Mouse (Mus musculus) MEL (cell line): ENCODE results near the gene Nsl1. TPM values are rescaled to one million over a fixed set of nuclear protein-coding genes. Genes with fewer than 3 reads are reported as not detected.
A peak's percentile ranks its signal among the peaks of the same experiment; 100 is the strongest.

ENCODE experiments used
- DNase-seq: peaks from one replicate; pipeline ENCODE4 v3.0.0; 2011; ENCODE audit warnings: low read depth, low spot score
- H3K27ac ChIP-seq: 2 replicates; pipeline ENCODE4 v1.5.1; 2012; ENCODE audit warnings: low read depth, mild to moderate bottlenecking, control low read depth, low read length, moderate library complexity; ENCODE audit not compliant: control insufficient read depth
- H3K27me3 ChIP-seq, 2 experiments: fragments of 150-350 bp in 1 of 2; sonication (generic) in 1 of 2; 2 replicates each; pipeline ENCODE4 v1.6.1; 2012; ENCODE audit warnings: low read length in 2 of 2, mild to moderate bottlenecking in 2 of 2, improper control_type of control experiment in 1 of 2, moderate library complexity in 1 of 2; ENCODE audit not compliant: insufficient read depth in 2 of 2, control insufficient read depth in 1 of 2
- H3K36me3 ChIP-seq, 2 experiments: 2 replicates each; pipeline ENCODE4 v1.6.1; 2012 to 2014; ENCODE audit warnings: low read length in 2 of 2, improper control_type of control experiment in 1 of 2, inconsistent platforms in 1 of 2, mild to moderate bottlenecking in 1 of 2; ENCODE audit not compliant: insufficient read depth in 2 of 2, control insufficient read depth in 1 of 2
- H3K4me1 ChIP-seq, 2 experiments: fragments of 150-350 bp in 1 of 2; sonication (generic) in 1 of 2; 2 replicates each; pipeline ENCODE4 v1.6.1; 2012; ENCODE audit warnings: low read length in 2 of 2, improper control_type of control experiment in 1 of 2, mild to moderate bottlenecking in 1 of 2; ENCODE audit not compliant: insufficient read depth in 2 of 2, control insufficient read depth in 1 of 2
- H3K4me3 ChIP-seq, 2 experiments: fragments of 150-350 bp in 1 of 2; sonication (generic) in 1 of 2; 2 replicates each; pipeline ENCODE4 v1.5.1; 2012; ENCODE audit warnings: low read depth in 2 of 2, low read length in 2 of 2, mild to moderate bottlenecking in 2 of 2, moderate library complexity in 2 of 2, control low read depth in 1 of 2, improper control_type of control experiment in 1 of 2; ENCODE audit not compliant: control insufficient read depth in 1 of 2, insufficient read depth in 1 of 2
- H3K79me2 ChIP-seq: 2 replicates; pipeline ENCODE4 v1.6.1; 2012; ENCODE audit warnings: mild to moderate bottlenecking, low read length, moderate library complexity; ENCODE audit not compliant: control insufficient read depth, poor library complexity, insufficient read depth
- H3K9ac ChIP-seq: 2 replicates; pipeline ENCODE4 v1.6.1; 2012; ENCODE audit warnings: low read depth, mild to moderate bottlenecking, control low read depth, low read length, moderate library complexity; ENCODE audit not compliant: control insufficient read depth, poor library complexity, severe bottlenecking
- H3K9me3 ChIP-seq: fragments of 150-350 bp; sonication (generic); replicated peaks from 2 replicates; pipeline ENCODE4 v1.6.1; 2012; ENCODE audit warnings: mild to moderate bottlenecking, low read length, improper control_type of control experiment, moderate library complexity; ENCODE audit not compliant: insufficient read depth
- CTCF ChIP-seq, 3 experiments: IDR thresholded peaks in 2 of 3; conservative IDR thresholded peaks in 1 of 3; 2 replicates each; pipeline ENCODE4 v1.5.1; 2011 to 2012; ENCODE audit warnings: low read length in 3 of 3, low read depth in 2 of 3, mild to moderate bottlenecking in 2 of 3, improper control_type of control experiment in 1 of 3, inconsistent platforms in 1 of 3, mixed read lengths in 1 of 3, moderate library complexity in 1 of 3; ENCODE audit not compliant: control insufficient read depth in 1 of 3, insufficient read depth in 1 of 3, poor library complexity in 1 of 3, severe bottlenecking in 1 of 3
- ELF1 ChIP-seq: IDR thresholded peaks from 2 replicates; pipeline ENCODE4 v1.6.1; 2014; ENCODE audit warnings: low read depth, mild to moderate bottlenecking, inconsistent platforms, low read length, improper control_type of control experiment, moderate library complexity
- EP300 ChIP-seq, 2 experiments: IDR thresholded peaks; 2 replicates each; pipeline ENCODE4 v1.6.1; 2011; ENCODE audit warnings: improper control_type of control experiment in 2 of 2, low read length in 2 of 2, low read depth in 1 of 2, mild to moderate bottlenecking in 1 of 2
- ETS1 ChIP-seq: IDR thresholded peaks from 2 replicates; pipeline ENCODE4 v1.6.1; 2012; ENCODE audit warnings: low read depth, mild to moderate bottlenecking, inconsistent platforms, low read length, improper control_type of control experiment, moderate library complexity
- HCFC1 ChIP-seq: IDR thresholded peaks from 2 replicates; pipeline ENCODE4 v1.6.1; 2012; ENCODE audit warnings: low read depth, mild to moderate bottlenecking, inconsistent platforms, low read length, improper control_type of control experiment, moderate library complexity
- JUND ChIP-seq: IDR thresholded peaks from 2 replicates; pipeline ENCODE4 v1.6.1; 2011; ENCODE audit warnings: low read depth, mild to moderate bottlenecking, improper control_type of control experiment, low read length
- MAFK ChIP-seq: IDR thresholded peaks from 2 replicates; pipeline ENCODE4 v1.6.1; 2011; ENCODE audit warnings: low read depth, mild to moderate bottlenecking, low read length, improper control_type of control experiment, borderline replicate concordance
- NELFE ChIP-seq: IDR thresholded peaks from 2 replicates; pipeline ENCODE4 v1.6.1; 2011; ENCODE audit warnings: low read depth, low read length, improper control_type of control experiment
- POLR2AphosphoS2 ChIP-seq: IDR thresholded peaks from 2 replicates; pipeline ENCODE4 v1.6.1; 2011; ENCODE audit warnings: low read length, improper control_type of control experiment
- POLR2AphosphoS5 ChIP-seq: IDR thresholded peaks from 2 replicates; pipeline ENCODE4 v1.6.1; 2012; ENCODE audit warnings: low read depth, borderline replicate concordance, mild to moderate bottlenecking, inconsistent platforms, low read length, moderate library complexity, mixed read lengths
- RAD21 ChIP-seq: IDR thresholded peaks from 2 replicates; pipeline ENCODE4 v1.6.1; 2011; ENCODE audit warnings: mild to moderate bottlenecking, low read depth, low read length, improper control_type of control experiment
- SMC3 ChIP-seq: IDR thresholded peaks from 2 replicates; pipeline ENCODE4 v1.6.1; 2011; ENCODE audit warnings: low read depth, low read length, improper control_type of control experiment
- TBP ChIP-seq: IDR thresholded peaks from 2 replicates; pipeline ENCODE4 v1.8.0; 2011; ENCODE audit warnings: low read depth, low read length, improper control_type of control experiment
- USF1 ChIP-seq: IDR thresholded peaks from 2 replicates; pipeline ENCODE4 v1.6.1; 2014; ENCODE audit warnings: low read depth, mild to moderate bottlenecking, inconsistent platforms, low read length, improper control_type of control experiment, moderate library complexity
- ZC3H11A ChIP-seq: IDR thresholded peaks from 2 replicates; pipeline ENCODE4 v1.6.1; 2012; ENCODE audit warnings: low read depth, mild to moderate bottlenecking, inconsistent platforms, low read length, improper control_type of control experiment
- polyA plus RNA-seq, 2 experiments: library from polyadenylated mRNA; stranded (reverse) in 1 of 2; unstranded in 1 of 2; fragments of >175 nt in 1 of 2; fragments of >200 nt in 1 of 2; gene quantifications; 2 replicates each; pipeline versions ENCODE4 v1.2.1 to v1.2.4; 2012; ENCODE audit warnings: low replicate concordance in 2 of 2, low read depth in 1 of 2; ENCODE audit not compliant: insufficient read length in 2 of 2, insufficient read depth in 1 of 2, missing spikeins in 1 of 2
- total RNA-seq: library from RNA; depleted of rRNA; stranded (reverse); fragments of 300-350 nt; gene quantifications from 2 replicates; pipeline ENCODE4 v1.2.3, GENCODE M21; 2012

Gene Nsl1
- total and polyA plus RNA-seq, 3 experiments: 24.2 to 41.9 TPM; not detected in 1

DNA sequence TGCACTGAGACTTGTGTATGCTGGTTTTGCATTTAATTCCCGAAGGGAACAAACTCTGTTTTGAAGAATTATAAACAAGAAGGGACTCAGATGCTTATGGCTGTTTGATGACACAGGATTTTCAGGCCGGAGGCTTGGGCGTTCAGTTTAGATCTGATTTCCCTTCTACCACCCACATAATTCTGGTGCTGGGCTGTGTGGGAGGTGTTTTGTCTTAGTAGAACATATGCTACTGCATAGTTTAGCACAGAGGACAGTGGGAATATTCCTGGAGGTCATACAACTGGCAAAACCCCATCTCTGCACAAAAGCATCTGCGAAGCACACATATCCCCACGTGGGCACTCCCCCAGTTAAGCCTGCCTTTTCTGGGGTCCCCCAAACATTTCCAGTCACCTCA lies 30.8 kb downstream of the Nsl1 start:
- H3K27ac ChIP-seq: peak overlapping the region; percentile 0
- H3K27me3 ChIP-seq: no peaks in the 10 kb centered on the region
- H3K36me3 ChIP-seq: peaks cover 0 to 28% of the 10 kb centered on the region in 2 experiments; a peak in 2 of 4 replicates
- no peaks in the 10 kb centered on the region for H3K79me2 ChIP-seq
- H3K9ac ChIP-seq: no peak overlapping the region
- no peak for TF ChIP-seq USF1
- TF ChIP-seq EP300 (IDR thresholded peaks at IDR 0.05; ENCODE audit: low read depth in 1 of 2, low read length in 2 of 2): peak; percentile 25 to 51; a peak in 2 of 4 replicates
- TF ChIP-seq ELF1: no peak
- no peak for TF ChIP-seq MAFK
- TF ChIP-seq POLR2AphosphoS2: no peak
- 0 out of 2 replicates have a peak, but pooled peaks have one; percentile 27 for TF ChIP-seq TBP
- 0 out of 2 replicates have a peak, but pooled peaks have one; percentile 13 for TF ChIP-seq ETS1
- DNase-seq: peak; percentile 50
- H3K4me1 ChIP-seq: peaks cover 23 to 57% of the 10 kb centered on the region in 2 experiments
- H3K9me3 ChIP-seq: no peaks in the 10 kb centered on the region
- H3K4me3 ChIP-seq: no peak overlapping the region

DNA sequence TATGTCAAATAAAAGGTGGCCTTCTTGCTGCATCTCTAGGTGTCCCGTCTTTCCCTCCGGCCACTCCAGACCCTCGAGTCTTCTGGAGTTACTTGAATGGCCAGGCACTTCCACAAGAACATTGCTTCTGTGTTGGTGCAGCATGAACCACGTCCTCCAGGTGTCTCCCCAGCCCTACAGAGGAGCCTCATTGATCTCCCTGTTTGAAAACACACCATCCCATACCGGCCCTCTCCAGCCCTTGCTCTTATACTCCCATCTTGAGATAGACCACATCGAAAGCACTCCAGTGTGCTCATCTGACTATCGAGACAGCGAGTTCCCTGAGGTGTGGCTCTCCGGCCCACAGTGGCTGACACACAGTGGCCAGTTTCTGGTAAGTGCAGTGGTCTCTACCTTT lies 32.2 kb downstream of the Nsl1 start:
- peak; percentile 45 for DNase-seq
- TF ChIP-seq CTCF (IDR thresholded peaks at IDR 0.05 in 2 of 3, conservative IDR thresholded peaks at IDR 0.05 in 1 of 3; ENCODE audit: control insufficient read depth in 1 of 3, insufficient read depth in 1 of 3, low read depth in 2 of 3, low read length in 3 of 3, poor library complexity in 1 of 3, severe bottlenecking in 1 of 3): peak; percentile 24 to 63 (median 58)
- peak; percentile 72 for TF ChIP-seq RAD21
- no peak for TF ChIP-seq NELFE
- no peak for TF ChIP-seq POLR2AphosphoS5
- peak; percentile 63 for TF ChIP-seq SMC3
- TF ChIP-seq ZC3H11A: peak; percentile 67
- no peak for TF ChIP-seq HCFC1
- no peak for TF ChIP-seq JUND
- Histone ChIP-seq H3K27me3 (no peaks in the 10 kb centered on the region), H3K27ac (no peak overlapping the region), H3K36me3 (peaks cover 0 to 14% of the 10 kb centered on the region in 2 experiments; a peak in 2 of 4 replicates), H3K9ac (no peak overlapping the region), H3K4me1 (peaks cover 12 to 49% of the 10 kb centered on the region in 2 experiments), H3K9me3 (no peaks in the 10 kb centered on the region), H3K79me2 (no peaks in the 10 kb centered on the region), H3K4me3 (no peak overlapping the region)
